Mouse (Mus musculus) heart, adult 2 months (tissue): ENCODE results near the gene Nudt16l1. TPM values are rescaled to one million over a fixed set of nuclear protein-coding genes. Genes with fewer than 3 reads are reported as not detected.
A peak's percentile ranks its signal among the peaks of the same experiment; 100 is the strongest.

Source experiments
- DNase-seq, 2 experiments: peaks; one replicate each; pipeline ENCODE4 v3.0.0; 2021
- H3K27ac ChIP-seq: fragments of 200-600 bp; 2 replicates; pipeline ENCODE4 v1.8.1; 2022
- H3K27me3 ChIP-seq: fragments of 200-500 bp; 2 replicates; pipeline ENCODE4 v1.6.1; 2012; ENCODE audit warnings: mild to moderate bottlenecking, low read length, inconsistent platforms, mixed read lengths; ENCODE audit not compliant: control insufficient read depth, insufficient read depth
- H3K36me3 ChIP-seq: fragments of 200-500 bp; 2 replicates; pipeline ENCODE4 v1.6.1; 2012; ENCODE audit warnings: low read length, inconsistent platforms; ENCODE audit not compliant: control insufficient read depth, insufficient read depth
- H3K4me1 ChIP-seq: fragments of 200-500 bp; 2 replicates; pipeline ENCODE4 v1.6.1; 2011; ENCODE audit warnings: low read length; ENCODE audit not compliant: control insufficient read depth, insufficient read depth
- H3K4me3 ChIP-seq: fragments of 200-600 bp; 2 replicates; pipeline ENCODE4 v1.8.1; 2022
- H3K79me2 ChIP-seq: fragments of 200-500 bp; replicated peaks from 2 replicates; pipeline ENCODE4 v1.6.1; 2012; ENCODE audit warnings: mild to moderate bottlenecking, inconsistent platforms, low read length, moderate library complexity, mixed read lengths; ENCODE audit not compliant: control insufficient read depth, insufficient read depth
- H3K9ac ChIP-seq: fragments of 200-500 bp; 2 replicates; pipeline ENCODE4 v1.6.1; 2012; ENCODE audit warnings: low read depth, mild to moderate bottlenecking, control low read depth, inconsistent platforms, low read length, mixed read lengths
- CTCF ChIP-seq: fragments of 200-600 bp; IDR thresholded peaks from 2 replicates; pipeline ENCODE4 v1.8.1; 2022; ENCODE audit warnings: antibody characterized with exemption, mild to moderate bottlenecking, moderate library complexity
- EP300 ChIP-seq: fragments of 200-500 bp; IDR thresholded peaks from 2 replicates; pipeline ENCODE4 v1.6.1; 2011; ENCODE audit warnings: low read depth, low read length, control low read depth; ENCODE audit not compliant: insufficient read depth
- POLR2A ChIP-seq: fragments of 200-500 bp; IDR thresholded peaks from 2 replicates; pipeline ENCODE4 v1.6.1; 2011; ENCODE audit warnings: mild to moderate bottlenecking, low read depth, low read length, control low read depth; ENCODE audit not compliant: insufficient read depth
- WGBS: fragments of 180-500 bp; shearing (Covaris S2); methylation state at CpG from one replicate; pipeline ENCODE4 v1.1.7; 2018; 5-methylcytosine and 5-hydroxymethylcytosine counted together
- intact Hi-C: fragments of 180-260 bp; cut with DNase I; formaldehyde crosslinking; loops from one replicate; pipeline ENCODE4 v1.15.1; 2025
- polyA plus RNA-seq: library from polyadenylated mRNA; depleted of rRNA; stranded (reverse); fragments of >200 nt; gene quantifications from 2 replicates; pipeline ENCODE4 v1.2.3, GENCODE M21; 2012
- total RNA-seq, 2 experiments: library from RNA; stranded (reverse); gene quantifications; 2 replicates each; pipeline ENCODE4 v1.2.3; 2021

Gene Nudt16l1
- total and polyA plus RNA-seq, 3 experiments, result 16.7 to 38.9 (median 17.1) TPM

DNA sequence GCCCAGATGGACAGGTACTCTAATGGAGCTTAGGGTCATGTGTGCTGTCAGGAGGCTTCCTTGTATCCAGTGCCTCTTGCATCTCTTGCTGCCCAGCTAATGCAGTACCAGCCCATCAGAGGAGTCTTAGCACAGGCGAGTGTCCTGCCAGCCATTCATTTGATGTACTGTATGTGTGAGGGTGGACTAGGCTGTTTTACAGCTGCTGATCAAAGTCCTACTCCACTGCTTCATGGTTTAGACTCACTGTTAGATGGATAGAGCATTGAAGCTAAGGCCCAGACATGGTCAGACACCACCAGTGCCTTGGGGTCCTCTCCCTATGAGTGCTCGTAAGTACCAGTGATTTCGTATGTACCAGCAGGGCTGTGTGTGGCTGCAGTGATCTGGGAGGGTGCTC, 33.7 kb upstream of the Nudt16l1 start:
- Histone ChIP-seq H3K79me2 (peaks cover 4% of the 10 kb centered on the region; the same call in 1 of the 2 replicates), H3K9ac (no peak overlapping the region), H3K27me3 (no peaks in the 10 kb centered on the region), H3K36me3 (peaks cover 2% of the 10 kb centered on the region; the same call in 1 of the 2 replicates), H3K27ac (no peak overlapping the region), H3K4me1 (peaks cover 12% of the 10 kb centered on the region), H3K4me3 (no peak overlapping the region)
- 80% methylated on average over 3 of the region's 3 CpGs for WGBS
- intact Hi-C loops, result no loop called here
- no peak for TF ChIP-seq CTCF
- no peak for TF ChIP-seq EP300
- no peak for TF ChIP-seq POLR2A
- DNase-seq, result no peak

- Histone ChIP-seq H3K27ac (no peak overlapping the region), H3K9ac (no peak overlapping the region), H3K27me3 (no peaks in the 10 kb centered on the region), H3K4me3 (no peak overlapping the region), H3K4me1 (peaks cover 12% of the 10 kb centered on the region), H3K36me3 (peaks cover 2% of the 10 kb centered on the region; the same call in 1 of the 2 replicates), H3K79me2 (peaks cover 4% of the 10 kb centered on the region; the same call in 1 of the 2 replicates)
- intact Hi-C loops, result no loop called here
- DNase-seq, result no peak
- no peak for TF ChIP-seq POLR2A
- no peak for TF ChIP-seq CTCF
- no peak for TF ChIP-seq EP300
- 26% methylated on average over 1 of the region's 1 CpGs for WGBS
Measured at GRCm38 (mm10) chr16:4905591-4905990, 33.0 kb upstream of the Nudt16l1 start.

DNA sequence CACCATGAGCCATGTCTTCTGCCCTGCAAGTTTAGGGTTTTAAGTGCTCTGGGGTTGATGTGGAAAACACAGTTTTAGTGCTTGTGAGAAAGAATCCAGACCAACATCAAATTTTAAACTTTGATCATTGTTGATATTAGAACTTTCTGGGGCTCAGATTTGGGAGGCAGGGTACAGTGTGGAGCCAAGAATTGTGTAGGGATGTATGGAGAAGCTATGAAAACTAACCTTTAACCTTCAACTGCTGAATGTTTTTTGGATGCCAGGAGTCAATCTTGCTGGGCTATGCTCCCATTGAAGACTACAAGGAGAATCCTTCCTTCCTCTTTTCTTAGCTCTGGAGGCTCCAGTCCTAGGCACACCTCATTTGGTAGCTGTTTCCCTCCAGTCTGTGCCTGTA, 32.0 kb upstream of the Nudt16l1 start:
- Histone ChIP-seq H3K9ac (no peak overlapping the region), H3K4me1 (peaks cover 12% of the 10 kb centered on the region), H3K79me2 (peaks cover 2% of the 10 kb centered on the region; the same call in 1 of the 2 replicates), H3K27ac (no peak overlapping the region), H3K36me3 (peaks cover 2% of the 10 kb centered on the region; the same call in 1 of the 2 replicates), H3K27me3 (no peaks in the 10 kb centered on the region), H3K4me3 (no peak overlapping the region)
- no peak for TF ChIP-seq EP300
- DNase-seq, result no peak
- intact Hi-C loops, result no loop called here

DNA sequence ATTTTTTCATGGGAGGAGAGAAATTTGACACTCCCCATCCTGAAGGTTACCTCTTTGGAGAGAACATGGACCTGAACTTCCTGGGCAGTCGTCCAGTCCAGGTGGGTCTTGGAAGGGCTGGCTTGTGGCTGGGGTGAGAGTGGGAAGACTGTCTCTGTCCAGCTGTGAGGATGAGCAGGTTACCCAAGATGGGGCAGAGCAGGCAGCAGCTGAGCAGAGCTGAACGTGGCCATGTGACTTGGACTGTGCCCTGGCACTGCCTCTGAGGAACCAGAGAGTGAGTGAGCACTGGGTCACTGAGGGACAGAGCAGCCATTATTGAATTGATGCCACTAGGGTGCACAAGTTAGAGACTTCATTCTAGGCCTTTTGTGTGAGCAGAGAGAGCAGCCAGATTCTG, 31.2 kb upstream of the Nudt16l1 start:
- no peak overlapping the region for H3K27ac ChIP-seq
- H3K27me3 ChIP-seq, result no peaks in the 10 kb centered on the region
- H3K9ac ChIP-seq, result no peak overlapping the region
- 0 out of 2 replicates have a peak, but pooled peaks cover 2% of the 10 kb centered on the region for H3K36me3 ChIP-seq
- TF ChIP-seq EP300, result 0 out of 2 replicates have a peak, but pooled peaks have one; percentile 22
- no peak for TF ChIP-seq POLR2A
- TF ChIP-seq CTCF, result no peak
- no peak overlapping the region for H3K4me3 ChIP-seq
- peaks cover 12% of the 10 kb centered on the region for H3K4me1 ChIP-seq
- 51% methylated on average over 2 of the region's 2 CpGs for WGBS
- intact Hi-C loops, result no loop called here
- peak in 1 of 2 experiments; percentile 21 for DNase-seq
- H3K79me2 ChIP-seq, result peaks cover 2% of the 10 kb centered on the region; the same call in 1 of the 2 replicates

- H3K27me3 ChIP-seq, result no peaks in the 10 kb centered on the region
- 60% methylated on average over 5 of the region's 5 CpGs for WGBS
- no peak overlapping the region for H3K4me3 ChIP-seq
- DNase-seq, result peak in 1 of 2 experiments; percentile 22
- H3K36me3 ChIP-seq, result 0 out of 2 replicates have a peak, but pooled peaks cover 2% of the 10 kb centered on the region
- H3K79me2 ChIP-seq, result peaks cover 2% of the 10 kb centered on the region; the same call in 1 of the 2 replicates
- intact Hi-C loops, result no loop called here
- H3K4me1 ChIP-seq, result peaks cover 17% of the 10 kb centered on the region
- no peak overlapping the region for H3K9ac ChIP-seq
- no peak overlapping the region for H3K27ac ChIP-seq
- no peak for TF ChIP-seq CTCF
- no peak for TF ChIP-seq EP300
- no peak for TF ChIP-seq POLR2A
Measured at GRCm38 (mm10) chr16:4907972-4908371, 30.6 kb upstream of the Nudt16l1 start.

DNA sequence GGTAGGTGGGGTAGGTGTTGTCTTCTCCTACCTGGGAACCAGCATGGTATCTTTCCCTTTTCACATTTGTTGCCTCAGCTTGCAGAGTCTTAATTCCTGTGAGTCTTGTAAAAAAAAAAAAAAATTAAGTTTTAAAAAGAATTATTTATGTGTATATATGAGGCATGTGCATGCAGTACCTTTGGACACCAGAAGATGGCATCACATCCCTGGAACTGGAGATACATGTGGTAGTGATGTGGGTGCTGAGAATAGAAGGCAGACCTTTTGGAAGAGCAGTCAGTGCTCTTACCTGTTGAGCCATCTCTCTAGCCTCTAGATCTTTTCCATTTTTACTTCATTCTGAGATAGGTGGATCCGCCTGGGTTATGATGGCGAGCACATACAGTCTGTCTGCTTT, 28.8 kb upstream of the Nudt16l1 start:
- no peak overlapping the region for H3K9ac ChIP-seq
- no peak overlapping the region for H3K27ac ChIP-seq
- no peaks in the 10 kb centered on the region for H3K27me3 ChIP-seq
- no peak for DNase-seq
- H3K4me3 ChIP-seq, result no peak overlapping the region
- H3K36me3 ChIP-seq, result 0 out of 2 replicates have a peak, but pooled peaks cover 2% of the 10 kb centered on the region
- TF ChIP-seq EP300, result no peak
- TF ChIP-seq CTCF, result peak; percentile 71
- H3K79me2 ChIP-seq, result no peaks in the 10 kb centered on the region
- H3K4me1 ChIP-seq, result peaks cover 23% of the 10 kb centered on the region
- 100% methylated on average over 2 of the region's 2 CpGs for WGBS
- intact Hi-C loops, result no loop called here

DNA sequence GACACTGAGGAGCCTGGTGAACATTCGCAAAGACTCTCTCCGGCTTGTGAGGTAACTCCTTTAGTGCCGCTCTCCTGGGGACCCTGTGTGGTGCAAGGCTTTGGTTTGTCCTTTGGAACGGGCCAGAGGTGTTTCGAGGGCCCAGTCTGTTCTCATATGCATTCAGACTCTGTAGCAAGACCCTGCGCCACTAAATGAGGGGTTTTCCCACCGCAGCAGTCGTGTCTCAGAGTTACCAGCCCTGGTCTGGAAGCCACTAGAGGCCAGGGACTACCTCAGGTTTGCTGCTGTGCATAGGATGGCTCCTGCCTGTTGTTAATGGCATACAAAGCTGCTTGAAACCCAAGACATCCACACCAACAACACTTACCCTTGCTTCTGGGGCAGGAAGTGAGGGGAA, 27.8 kb upstream of the Nudt16l1 start:
- no peak overlapping the region for H3K9ac ChIP-seq
- no peak for DNase-seq
- 95% methylated on average over 8 of the region's 8 CpGs for WGBS
- H3K4me1 ChIP-seq, result peaks cover 18% of the 10 kb centered on the region
- no peak overlapping the region for H3K27ac ChIP-seq
- no peak overlapping the region for H3K4me3 ChIP-seq
- H3K36me3 ChIP-seq, result 0 out of 2 replicates have a peak, but pooled peaks cover 2% of the 10 kb centered on the region
- H3K79me2 ChIP-seq, result no peaks in the 10 kb centered on the region
- TF ChIP-seq EP300 (no peak), CTCF (no peak), POLR2A (no peak)
- intact Hi-C loops, result no loop called here
- H3K27me3 ChIP-seq, result no peaks in the 10 kb centered on the region
